Mouse (Mus musculus) lung, adult 2 months (tissue): Measurements from ENCODE around the gene Snx11.

ENCODE experiments used
- CTCF ChIP-seq: fragments of 200-500 bp; IDR thresholded peaks from 2 replicates; pipeline ENCODE4 v1.5.1; 2011; ENCODE audit warnings: mild to moderate bottlenecking, low read length, control low read depth; ENCODE audit not compliant: insufficient read depth
- POLR2A ChIP-seq: fragments of 200-500 bp; IDR thresholded peaks from 2 replicates; pipeline ENCODE4 v1.6.1; 2011; ENCODE audit warnings: low read depth, mild to moderate bottlenecking, control low read depth, low read length, borderline replicate concordance; ENCODE audit errors: extremely low read depth

DNA sequence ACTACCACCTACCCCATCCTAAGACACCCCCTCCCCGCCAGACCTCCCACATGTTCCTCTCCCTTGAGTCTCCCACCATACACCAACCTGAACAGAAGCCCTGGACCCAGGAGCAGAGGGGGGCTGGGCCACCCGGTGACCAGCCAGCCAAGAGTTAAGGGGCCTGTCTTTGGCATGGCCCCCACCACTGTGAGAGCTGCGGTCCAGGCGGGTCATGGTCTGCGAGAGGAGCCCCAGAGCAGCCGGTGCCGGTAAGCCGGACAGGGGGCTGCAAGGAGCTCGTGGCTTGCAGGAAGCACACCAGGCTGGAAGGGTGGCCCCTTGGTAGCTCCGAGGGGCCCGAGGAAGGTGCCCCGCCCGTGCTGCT is 46.1 kb upstream of the Snx11 start:
- no peak for TF ChIP-seq CTCF
- no peak for TF ChIP-seq POLR2A
